Mouse (Mus musculus) embryo, embryonic 10 days (tissue): ENCODE measurements around the gene Atn1.

Experiments used
- DNase-seq: peaks from one replicate; pipeline ENCODE4 v3.0.0-alpha.2; 2015; ENCODE audit warnings: low spot score

Atn1 gene

DNA sequence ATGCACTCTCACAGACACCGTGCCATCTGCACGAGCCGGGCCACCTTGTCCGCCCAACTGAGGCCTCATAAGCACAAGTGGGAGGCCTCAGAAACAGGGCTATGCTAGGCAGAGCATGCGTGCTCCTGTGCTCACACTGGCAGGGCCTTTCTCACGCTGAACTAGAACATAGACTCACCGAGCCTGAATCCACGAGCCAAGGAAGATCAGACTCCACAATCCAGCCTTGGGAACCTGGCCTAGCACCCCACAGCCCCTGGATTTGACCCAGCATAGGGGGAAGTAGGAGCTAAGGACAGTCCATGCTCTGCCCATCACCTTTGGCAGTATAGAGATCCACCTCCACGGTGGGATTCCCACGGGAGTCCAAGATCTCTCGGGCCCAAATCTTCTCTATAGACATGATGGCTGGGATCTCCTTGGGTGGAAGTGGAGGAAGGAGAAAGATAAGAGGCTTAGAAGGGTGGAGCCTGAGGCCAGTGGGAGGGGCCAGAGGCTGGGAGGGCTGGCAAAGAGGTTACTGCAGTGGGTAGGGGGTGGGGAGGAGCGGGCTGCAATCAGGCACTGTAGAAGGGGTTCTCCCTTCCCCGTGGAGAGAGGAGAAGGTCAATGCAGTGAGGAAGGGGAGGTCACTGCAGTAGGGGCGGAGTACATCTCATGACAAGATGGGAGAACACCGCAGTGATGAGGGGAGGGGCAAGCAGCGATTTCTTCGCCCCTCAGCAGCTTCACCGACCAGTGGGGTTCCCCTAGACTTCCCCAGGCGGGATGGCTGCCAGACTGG, 11.8 kb upstream of the Atn1 start:
- no peak for DNase-seq

GRCm38 (mm10) chr6:124767536-124767919, 11.2 kb upstream of the Atn1 start:
- no peak for DNase-seq

DNA sequence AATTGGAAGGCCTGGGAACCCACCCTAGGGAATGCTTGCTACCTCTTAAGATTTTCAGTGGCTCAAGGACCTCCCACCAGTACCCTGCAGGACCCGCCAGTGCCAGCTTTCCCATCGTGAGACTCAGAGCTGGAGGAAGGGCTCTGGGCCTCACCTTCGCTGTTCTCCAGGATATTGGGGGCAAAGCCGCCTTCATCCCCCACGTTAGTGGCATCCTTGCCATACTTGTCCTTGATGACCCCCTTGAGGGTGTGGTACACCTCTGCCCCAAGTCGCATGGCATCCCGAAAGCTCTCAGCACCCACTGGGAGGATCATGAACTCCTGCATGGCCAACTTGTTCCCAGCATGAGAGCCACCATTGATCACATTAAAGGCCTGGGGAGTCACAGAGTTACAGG, 9.6 kb upstream of the Atn1 start:
- DNase-seq = no peak

DNA sequence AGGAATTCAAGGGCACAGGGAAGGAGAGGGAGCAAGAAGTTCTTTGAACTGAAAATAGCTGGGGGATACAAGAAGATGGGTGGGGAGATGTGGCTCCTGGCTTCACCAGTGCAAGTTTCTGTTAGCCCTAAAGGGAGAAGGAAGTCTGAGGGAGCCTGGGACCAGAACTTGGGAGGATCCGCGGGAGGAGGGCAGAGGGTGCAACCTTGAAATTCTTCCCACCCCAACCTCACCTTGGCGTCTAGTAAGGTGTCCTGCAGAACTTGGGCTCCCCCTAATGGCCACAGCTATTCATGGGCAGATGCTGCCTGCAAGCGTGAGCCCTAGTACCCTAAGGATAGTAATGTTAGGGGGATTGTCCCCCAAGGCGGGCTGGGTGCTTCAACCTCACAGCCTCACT, 2.9 kb upstream of the Atn1 start:
- DNase-seq = peak; percentile 89

- DNase-seq = no peak
Measured at GRCm38 (mm10) chr6:124758849-124759232, 2.5 kb upstream of the Atn1 start.

- DNase-seq = peak; percentile 59
Measured at GRCm38 (mm10) chr6:124757909-124758848, 1.9 kb upstream of the Atn1 start.

- DNase-seq = no peak
Measured at GRCm38 (mm10) chr6:124757351-124757880, 1.1 kb upstream of the Atn1 start.

DNA sequence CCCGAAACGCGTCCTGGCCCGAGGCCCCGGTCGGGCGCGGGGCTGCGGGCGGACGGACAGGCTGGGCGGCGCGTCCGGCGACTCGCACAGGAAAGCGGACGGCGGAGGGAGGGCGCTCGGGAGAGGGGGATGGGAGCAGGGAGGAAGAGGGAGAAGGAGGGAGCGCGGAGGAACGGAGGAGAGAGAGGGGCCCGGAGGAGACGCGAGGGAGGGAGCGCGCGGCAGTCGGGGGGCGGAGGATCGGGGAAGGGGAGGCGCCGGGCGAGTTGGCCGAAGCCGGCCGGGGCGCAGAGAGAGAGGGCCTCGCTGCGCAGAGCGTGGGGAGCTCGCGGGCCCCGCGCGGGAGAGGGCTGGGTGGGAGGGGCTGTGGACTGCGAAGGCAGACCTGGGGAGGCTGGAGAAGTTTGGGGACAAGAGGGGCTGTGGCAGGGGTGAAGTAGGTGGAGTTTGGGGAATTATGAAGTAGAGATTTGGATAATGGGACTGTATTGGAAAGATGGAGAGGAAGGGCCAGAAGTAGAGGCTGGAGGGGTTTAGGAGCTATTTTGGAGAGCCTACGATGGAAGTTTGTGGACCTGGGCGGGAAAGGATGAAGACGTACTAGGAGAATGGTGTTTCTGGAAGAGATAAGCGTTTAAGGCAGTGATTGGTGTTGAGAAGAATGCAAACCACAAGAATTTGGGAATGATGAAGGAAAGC, 477 bp upstream of the Atn1 start:
- DNase-seq = peak; percentile 84

DNA sequence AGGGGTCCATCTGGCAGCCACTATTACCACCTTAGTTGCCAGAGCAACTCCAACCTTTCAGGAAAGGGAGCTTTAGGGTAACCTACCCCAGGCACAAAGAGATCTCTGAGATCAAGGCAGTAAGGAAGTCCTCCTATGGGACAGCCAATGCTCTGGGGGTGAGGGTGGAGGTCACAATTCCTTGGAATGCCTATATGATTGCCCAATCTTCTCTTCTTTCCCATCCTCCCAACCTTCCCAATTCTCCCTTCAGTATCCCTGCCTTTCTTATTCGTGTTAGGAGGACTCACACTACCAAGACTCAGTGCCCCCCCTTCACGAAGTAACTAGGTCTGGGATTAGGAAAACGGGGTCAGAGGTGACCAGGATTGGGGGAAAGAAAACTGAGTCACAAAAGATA, 1.0 kb downstream of the Atn1 start:
- no peak for DNase-seq

DNA sequence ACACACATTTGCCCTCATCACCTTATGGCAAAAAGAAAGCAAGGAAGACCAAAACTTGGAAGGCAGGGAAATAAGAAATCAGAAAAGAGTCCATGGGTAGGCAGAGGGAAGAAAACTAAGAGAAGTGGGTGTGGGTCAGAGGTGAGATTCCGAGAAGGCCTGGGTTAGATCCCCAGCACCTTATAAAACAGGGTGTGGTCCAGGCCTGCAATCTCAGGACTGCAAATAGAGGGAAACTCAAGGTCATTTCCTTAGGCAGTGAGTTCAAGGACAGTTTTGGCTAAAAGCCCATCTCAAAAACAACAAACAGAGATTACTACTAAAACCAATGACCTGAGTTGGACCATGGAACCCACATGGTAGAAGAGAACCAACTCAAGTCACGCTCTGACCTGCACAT, 2.5 kb downstream of the Atn1 start:
- DNase-seq = no peak

GRCm38 (mm10) chr6:124750405-124750804, 5.9 kb downstream of the Atn1 start:
- no peak for DNase-seq

GRCm38 (mm10) chr6:124746654-124747632, 9.4 kb downstream of the Atn1 start:
- DNase-seq = no peak

GRCm38 (mm10) chr6:124746296-124746605, 10.1 kb downstream of the Atn1 start:
- DNase-seq = peak; percentile 36

DNA sequence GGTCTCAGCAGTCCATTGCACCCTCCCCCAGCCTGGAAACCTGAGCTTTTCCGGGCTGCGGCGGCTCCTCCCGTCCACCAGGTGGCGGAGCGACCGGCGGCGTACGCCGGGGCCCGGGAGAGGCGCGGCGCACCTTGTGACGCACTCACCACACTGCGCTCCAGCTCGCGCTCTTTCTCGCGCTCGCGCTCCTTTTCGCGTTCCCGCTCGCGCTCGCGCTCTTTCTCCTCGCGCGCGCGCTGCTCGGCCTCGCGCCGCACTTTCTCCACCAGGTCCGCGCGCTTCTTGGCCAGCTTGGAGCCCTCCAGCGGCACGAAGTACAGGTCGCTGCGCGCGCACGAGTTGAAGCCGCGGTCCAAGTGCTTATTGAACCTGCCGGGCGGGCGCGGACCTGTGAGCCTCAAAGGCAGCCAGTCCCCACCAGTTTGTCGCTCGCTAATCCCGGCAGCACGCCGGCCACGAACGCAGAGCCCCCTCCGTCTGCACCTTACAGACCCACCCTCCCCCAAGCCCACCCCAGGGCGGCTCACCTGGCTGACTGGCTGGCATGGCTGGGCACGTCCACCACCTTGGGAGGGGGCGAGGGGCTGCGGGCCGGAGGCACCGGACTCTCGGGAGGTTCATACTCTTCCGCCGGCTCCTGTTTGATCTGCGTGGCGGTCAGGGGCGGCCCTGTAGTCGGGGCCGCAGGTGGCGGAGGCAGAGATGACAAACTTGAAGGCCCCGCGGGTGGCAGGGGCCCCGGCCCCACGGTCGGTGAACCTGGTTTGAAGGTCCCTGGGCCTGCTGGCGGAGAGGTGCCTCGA, 10.6 kb downstream of the Atn1 start:
- DNase-seq = peak; percentile 96

- no peak for DNase-seq
Measured at GRCm38 (mm10) chr6:124744755-124745321, 11.5 kb downstream of the Atn1 start.

- no peak for DNase-seq
Measured at GRCm38 (mm10) chr6:124743647-124744046, 12.7 kb downstream of the Atn1 start.

- DNase-seq = no peak
Measured at GRCm38 (mm10) chr6:124742839-124743514, 13.3 kb downstream of the Atn1 start.

- DNase-seq = no peak
Measured at GRCm38 (mm10) chr6:124741842-124742241, 14.5 kb downstream of the Atn1 start.
